In genomic region chr8:12934453-12935043, GRCm38 (mm10) we compare ENCODE assay signal across 22 mouse cellular contexts.
A peak's percentile ranks its signal among the peaks of the same experiment; 100 is the strongest.
DNase-seq lines count a peak whose midpoint lies in the region; ATAC-seq and TF ChIP-seq lines count a peak whose summit lies in the region.
"Had no signal": no experiment of that assay in that cellular context is flagged by ENCODE, and none has a peak within 500 bp of the region (broad histone marks: within the 10 kb centered on the region; RNA-seq: fewer than 3 reads in every experiment).

No protein-coding gene starts in this region.

- no peak overlapping the region for H3K4me3 ChIP-seq in kidney, embryonic 15.5 days (replicated peaks)
- no peak overlapping the region for H3K4me3 ChIP-seq in midbrain, embryonic 13.5 days (replicated peaks)
- H3K4me3 ChIP-seq in midbrain, embryonic 11.5 days (ENCODE audit: low read depth, low read length): no peak overlapping the region
- no peak overlapping the region for H3K4me3 ChIP-seq in small intestine, adult 2 months (ENCODE audit: low read depth, low read length)
- H3K4me3 ChIP-seq: forebrain, embryonic 13.5 days; heart, embryonic 13.5 days; hindbrain, embryonic 13.5 days; midbrain, embryonic 12.5 days had no signal

- H3K4me1 ChIP-seq in kidney, embryonic 15.5 days: peaks cover 56% of the 10 kb centered on the region
- peaks cover 34% of the 10 kb centered on the region for H3K4me1 ChIP-seq in midbrain, embryonic 13.5 days (replicated peaks)
- H3K4me1 ChIP-seq in midbrain, embryonic 11.5 days (ENCODE audit: control insufficient read depth, insufficient read depth, low read length): peaks cover 2% of the 10 kb centered on the region; the same call in 1 of the 2 replicates
- H3K4me1 ChIP-seq in small intestine, adult 2 months (ENCODE audit: control insufficient read depth, insufficient read depth, insufficient read length, low read length): peaks cover 4% of the 10 kb centered on the region
- H3K4me1 ChIP-seq: heart, embryonic 13.5 days had no signal

- TF ChIP-seq CTCF in small intestine, adult 2 months (IDR thresholded peaks at IDR 0.05; ENCODE audit: extremely low read depth, insufficient read length, insufficient replicate concordance, low read depth, low read length): no peak

- H3K9me3 ChIP-seq in kidney, embryonic 15.5 days (replicated peaks): no peaks in the 10 kb centered on the region
- H3K9me3 ChIP-seq in midbrain, embryonic 13.5 days: no peaks in the 10 kb centered on the region
- no peaks in the 10 kb centered on the region for H3K9me3 ChIP-seq in midbrain, embryonic 11.5 days (ENCODE audit: control insufficient read depth, low read length)
- H3K9me3 ChIP-seq: forebrain, embryonic 13.5 days; heart, embryonic 13.5 days; hindbrain, embryonic 13.5 days; midbrain, embryonic 12.5 days had no signal

- no peak for TF ChIP-seq POLR2A in small intestine, adult 2 months (IDR thresholded peaks at IDR 0.05; ENCODE audit: low read depth, low read length)

- H3K36me3 ChIP-seq in kidney, embryonic 15.5 days: no peaks in the 10 kb centered on the region
- peaks cover 15% of the 10 kb centered on the region; the same call in 1 of the 2 replicates for H3K36me3 ChIP-seq in midbrain, embryonic 13.5 days
- H3K36me3 ChIP-seq in midbrain, embryonic 11.5 days (ENCODE audit: control insufficient read depth, insufficient read depth, low read length): no peaks in the 10 kb centered on the region; the same call in 1 of the 2 replicates
- H3K36me3 ChIP-seq in small intestine, adult 2 months (ENCODE audit: control insufficient read depth, insufficient read depth, low read length): no peaks in the 10 kb centered on the region
- H3K36me3 ChIP-seq: heart, embryonic 13.5 days; midbrain, embryonic 12.5 days had no signal

- H3K4me2 ChIP-seq in kidney, embryonic 15.5 days: no peak overlapping the region
- no peak overlapping the region for H3K4me2 ChIP-seq in midbrain, embryonic 13.5 days (replicated peaks)
- H3K4me2 ChIP-seq in midbrain, embryonic 11.5 days: no peak overlapping the region
- H3K4me2 ChIP-seq: forebrain, embryonic 13.5 days; heart, embryonic 13.5 days; hindbrain, embryonic 13.5 days; midbrain, embryonic 12.5 days had no signal

- ATAC-seq in kidney, embryonic 15.5 days (replicated peaks; ENCODE audit: low FRiP score): peak; percentile 55
- no peak for ATAC-seq in midbrain, embryonic 13.5 days
- ATAC-seq in midbrain, embryonic 11.5 days (ENCODE audit: low FRiP score): no peak
- ATAC-seq in granulocyte monocyte progenitor cell, adult 5-6 weeks (replicated peaks; ENCODE audit: poor library complexity, severe bottlenecking): no peak
- ATAC-seq: forebrain, embryonic 13.5 days; inflammation-experienced regulatory T-cells, adult 6 months; lung, postnatal 0 days had no signal

- no peaks in the 10 kb centered on the region for H3K27me3 ChIP-seq in kidney, embryonic 15.5 days
- no peaks in the 10 kb centered on the region for H3K27me3 ChIP-seq in midbrain, embryonic 13.5 days
- H3K27me3 ChIP-seq in midbrain, embryonic 11.5 days (ENCODE audit: control insufficient read depth, insufficient read depth, low read length): no peaks in the 10 kb centered on the region
- H3K27me3 ChIP-seq in small intestine, adult 2 months (ENCODE audit: control insufficient read depth, insufficient read depth, low read length): no peaks in the 10 kb centered on the region
- H3K27me3 ChIP-seq: forebrain, embryonic 13.5 days; heart, embryonic 13.5 days; hindbrain, embryonic 13.5 days; midbrain, embryonic 12.5 days had no signal

- WGBS in kidney, embryonic 15.5 days: 33% methylated on average over 8 of the region's 8 CpGs
- WGBS in midbrain, embryonic 13.5 days: 73% methylated on average over 8 of the region's 8 CpGs
- 74% methylated on average over 8 of the region's 8 CpGs for WGBS in midbrain, embryonic 11.5 days
- WGBS in small intestine, adult 2 months: 30% methylated on average over 8 of the region's 8 CpGs

- no peak overlapping the region for H3K9ac ChIP-seq in kidney, embryonic 15.5 days
- H3K9ac ChIP-seq in midbrain, embryonic 13.5 days (replicated peaks): 0 out of 2 replicates have a peak overlapping the region, but pooled peaks have one; percentile 10
- no peak overlapping the region for H3K9ac ChIP-seq in midbrain, embryonic 11.5 days (ENCODE audit: low read length)
- H3K9ac ChIP-seq: forebrain, embryonic 13.5 days; heart, embryonic 13.5 days; liver, embryonic 14.5 days; midbrain, embryonic 12.5 days had no signal

- H3K27ac ChIP-seq in kidney, embryonic 15.5 days: peak overlapping the region; percentile 51
- H3K27ac ChIP-seq in midbrain, embryonic 13.5 days: no peak overlapping the region
- no peak overlapping the region for H3K27ac ChIP-seq in midbrain, embryonic 11.5 days (ENCODE audit: low read depth, low read length)
- H3K27ac ChIP-seq in small intestine, adult 2 months (ENCODE audit: insufficient read depth, low read depth, low read length): peak overlapping the region; percentile 75
- H3K27ac ChIP-seq: forebrain, embryonic 13.5 days; heart, embryonic 13.5 days; hindbrain, embryonic 13.5 days; liver, embryonic 14.5 days; midbrain, embryonic 12.5 days had no signal

- no peak for DNase-seq in kidney, postnatal 10 days
- no peak for DNase-seq in midbrain, embryonic 11.5 days (ENCODE audit: low spot score, missing footprints)
- DNase-seq in frontal cortex, postnatal 25 days (ENCODE audit: low spot score in 2 of 2): no peak
- DNase-seq: adrenal gland, postnatal 14 days; cerebellum, adult 2 months; cerebellum, postnatal 25 days; embryo, embryonic 11 days; gastrocnemius, postnatal 14 days; heart, adult 18-20 months; heart, postnatal 14 days; layer of hippocampus, adult 9-11 months had no signal

Comparison
In these comparisons a context has a peak if more than half of its experiments do, and no peak if none do; other contexts are left out.
1. H3K27ac ChIP-seq: peak in kidney, embryonic 15.5 days (single experiment) and small intestine, adult 2 months (single experiment); none in midbrain, embryonic 13.5 days (single experiment) and midbrain, embryonic 11.5 days (single experiment).